Mouse (Mus musculus) embryonic facial prominence, embryonic 11.5 days (tissue): ENCODE measurements around the gene Atp5b. TPM values are rescaled to one million over a fixed set of nuclear protein-coding genes. Genes with fewer than 3 reads are reported as not detected.

Source experiments
- ATAC-seq: fragments of 200-750 bp; cut with Nextera tagmentation; replicated peaks from 2 replicates; pipeline ENCODE4 v1.8.0; 2017; ENCODE audit warnings: low read depth; ENCODE audit not compliant: insufficient number of reproducible peaks, low FRiP score, low TSS enrichment
- DNase-seq: peaks from one replicate; pipeline ENCODE4 v3.0.0-alpha.2; 2015; ENCODE audit warnings: low spot score
- H3K27ac ChIP-seq: fragments of 300-500 bp; sonication (generic); replicated peaks from 2 replicates; pipeline ENCODE4 v1.5.1; 2014; ENCODE audit warnings: mild to moderate bottlenecking, low read depth, low read length, control low read depth
- H3K27me3 ChIP-seq: fragments of 300-500 bp; sonication (generic); 2 replicates; pipeline ENCODE4 v1.6.1; 2014; ENCODE audit warnings: mild to moderate bottlenecking, low read length, moderate library complexity, mixed read lengths; ENCODE audit not compliant: control insufficient read depth, insufficient read depth
- H3K36me3 ChIP-seq: fragments of 300-500 bp; sonication (generic); replicated peaks from 2 replicates; pipeline ENCODE4 v1.6.1; 2014; ENCODE audit warnings: low read depth, mild to moderate bottlenecking, low read length, moderate library complexity, mixed read lengths; ENCODE audit not compliant: control insufficient read depth, insufficient read depth
- H3K4me1 ChIP-seq: fragments of 300-500 bp; sonication (generic); 2 replicates; pipeline ENCODE4 v1.6.1; 2014; ENCODE audit warnings: low read length, mixed read lengths; ENCODE audit not compliant: control insufficient read depth, insufficient read depth
- H3K4me2 ChIP-seq: fragments of 300-500 bp; sonication (generic); 2 replicates; pipeline ENCODE4 v1.6.1; 2014; ENCODE audit warnings: low read depth, mild to moderate bottlenecking, control low read depth, low read length, moderate library complexity
- H3K4me3 ChIP-seq: fragments of 300-500 bp; sonication (generic); 2 replicates; pipeline ENCODE4 v1.5.1; 2014; ENCODE audit warnings: low read depth, low read length, control low read depth
- H3K9ac ChIP-seq: fragments of 300-500 bp; sonication (generic); replicated peaks from 2 replicates; pipeline ENCODE4 v1.6.1; 2014; ENCODE audit warnings: mild to moderate bottlenecking, control low read depth, low read length
- H3K9me3 ChIP-seq: fragments of 300-500 bp; sonication (generic); replicated peaks from 2 replicates; pipeline ENCODE4 v1.6.1; 2016; ENCODE audit warnings: mild to moderate bottlenecking, low read length, inconsistent platforms, mixed read lengths; ENCODE audit not compliant: control insufficient read depth
- WGBS: fragments of 180-500 bp; shearing (Covaris S2); extraction: QIAGEN DNeasy Blood & Tissue Kit; methylation state at CpG from one replicate; pipeline ENCODE4 v1.1.7; 2014; 5-methylcytosine and 5-hydroxymethylcytosine counted together
- microRNA counts: library from miRNA; unstranded; fragments of <30 nt; microRNA quantifications from one replicate; lab custom pipeline; 2016
- microRNA-seq: library from miRNA; unstranded; fragments of <30 nt; microRNA quantifications from one replicate; pipeline ENCODE4, GENCODE M21; 2016; ENCODE audit warnings: borderline number of aligned reads
- polyA plus RNA-seq: library from polyadenylated mRNA; unstranded; fragments of >200 nt; fragmentation: Nextera tagmentation; extraction: Ambion mirVana; gene quantifications from 2 replicates; pipeline ENCODE4 v1.2.1, GENCODE M21; 2014

Gene Atp5b
- polyA plus RNA-seq, 1 experiment from 2014 or later, result 2,412 TPM

DNA sequence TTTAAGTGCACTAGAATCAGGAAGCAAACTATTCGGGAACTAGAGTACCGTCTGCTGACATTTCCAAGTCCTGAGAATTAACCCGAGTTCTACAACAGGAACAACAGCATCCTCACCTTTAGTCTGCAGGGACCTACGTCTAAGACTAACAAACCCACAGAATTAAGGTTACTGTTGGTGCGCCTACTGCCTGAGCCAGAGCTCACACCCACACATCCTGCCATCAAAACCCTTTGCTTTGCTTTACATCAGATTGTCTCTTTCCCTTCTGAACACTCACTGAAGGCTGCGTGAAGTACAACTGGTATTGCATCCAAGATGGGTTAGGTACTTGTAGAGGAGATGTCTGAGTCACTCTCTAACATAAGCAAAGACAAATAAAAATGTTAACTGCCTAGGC, 52.3 kb downstream of the Atp5b start:
- no peaks in the 10 kb centered on the region for H3K9me3 ChIP-seq
- H3K27ac ChIP-seq, result no peak overlapping the region
- H3K4me1 ChIP-seq, result no peaks in the 10 kb centered on the region
- DNase-seq (no peak), ATAC-seq (no peak)
- H3K4me3 ChIP-seq, result no peak overlapping the region
- no peak overlapping the region for H3K4me2 ChIP-seq
- no peaks in the 10 kb centered on the region for H3K27me3 ChIP-seq
- 91% methylated on average over 6 of the region's 6 CpGs for WGBS
- H3K9ac ChIP-seq, result no peak overlapping the region
- no peaks in the 10 kb centered on the region for H3K36me3 ChIP-seq

MicroRNAs encoded within 50 kb of the gene (microRNA counts, 519-probe panel; counts per million panel counts)
- microRNA mmu-miR-677 (lab: Ali Mortazavi, UCI), result not detected

Small RNA genes lying within 50 kb of the gene (microRNA-seq; reads per million reads assigned to microRNA genes)
- gene Mir677, result 21.2 reads per million, percentile 21 among the genes with 10 or more reads in this experiment

Other genes with a start within 250 kb of the Atp5b start
- not detected in 2 replicates for gene Rdh19, start 233.3 kb upstream of the Atp5b start, polyA plus RNA-seq
- gene Rdh16f2, start 216.8 kb upstream of the Atp5b start, polyA plus RNA-seq, result not detected in 2 replicates
- gene Rdh7, start 194.5 kb upstream of the Atp5b start, polyA plus RNA-seq, result not detected in 2 replicates
- not detected in 2 replicates for gene Sdr9c7, start 184.8 kb upstream of the Atp5b start, polyA plus RNA-seq
- gene Hsd17b6, start 75.7 kb upstream of the Atp5b start, polyA plus RNA-seq, result not detected in 2 replicates
- gene Prim1, start 68.1 kb upstream of the Atp5b start, polyA plus RNA-seq, result 121 and 132 TPM in 2 replicates
- gene Naca, start 47.7 kb upstream of the Atp5b start, polyA plus RNA-seq, result 1,020 and 1,060 TPM in 2 replicates
- gene Ptges3, start 24.3 kb upstream of the Atp5b start, polyA plus RNA-seq, result 641 and 733 TPM in 2 replicates
- gene Baz2a, start 8.3 kb downstream of the Atp5b start, polyA plus RNA-seq, result 14.0 and 14.2 TPM in 2 replicates
- 24.5 and 24.6 TPM in 2 replicates for gene Rbms2, start 97.0 kb downstream of the Atp5b start, polyA plus RNA-seq
- gene Gls2, start 111.2 kb downstream of the Atp5b start, polyA plus RNA-seq, result 0.76 and 1.2 TPM in 2 replicates
- 30.7 and 33.7 TPM in 2 replicates for gene Spryd4, start 128.5 kb downstream of the Atp5b start, polyA plus RNA-seq
- gene Mip, start 142.6 kb downstream of the Atp5b start, polyA plus RNA-seq, result 0.45 TPM in 1 of 2 replicates, not detected in the other
- gene Timeless, start 148.8 kb downstream of the Atp5b start, polyA plus RNA-seq, result 64.2 and 66.6 TPM in 2 replicates
- 0.21 and 0.80 TPM in 2 replicates for gene Apon, start 170.8 kb downstream of the Atp5b start, polyA plus RNA-seq
- gene Apof, start 185.4 kb downstream of the Atp5b start, polyA plus RNA-seq, result not detected in 2 replicates
- 12.7 and 13.4 TPM in 2 replicates for gene Stat2, start 187.3 kb downstream of the Atp5b start, polyA plus RNA-seq
- gene Il23a, start 215.5 kb downstream of the Atp5b start, polyA plus RNA-seq, result not detected in 2 replicates
- gene Pan2, start 220.1 kb downstream of the Atp5b start, polyA plus RNA-seq, result 33.6 and 35.2 TPM in 2 replicates
- gene Cnpy2, start 239.2 kb downstream of the Atp5b start, polyA plus RNA-seq, result 288 and 305 TPM in 2 replicates